Mouse (Mus musculus) CH12.LX (cell line): ENCODE results near the gene Akr1b8.
"Not testable (repeated sequence)": the region's sequence is repeated elsewhere in the genome, so short reads cannot be mapped to it uniquely, and the experiment has no call there.

Source experiments
- CTCF ChIP-seq, 2 experiments: IDR thresholded peaks in 1 of 2; conservative IDR thresholded peaks in 1 of 2; 2 replicates each; pipeline ENCODE4 v1.5.1; 2011 to 2012; ENCODE audit warnings: low read depth in 2 of 2, low read length in 2 of 2, improper control_type of control experiment in 1 of 2, inconsistent platforms in 1 of 2, mild to moderate bottlenecking in 1 of 2, moderate library complexity in 1 of 2
- GABPA ChIP-seq: IDR thresholded peaks from 2 replicates; pipeline ENCODE4 v1.6.1; 2012; ENCODE audit warnings: low read depth, low read length, improper control_type of control experiment, inconsistent platforms; ENCODE audit not compliant: insufficient replicate concordance
- IRF4 ChIP-seq: IDR thresholded peaks from 2 replicates; pipeline ENCODE4 v1.6.1; 2014; ENCODE audit warnings: low read depth, mild to moderate bottlenecking, inconsistent platforms, low read length, improper control_type of control experiment
- JUN ChIP-seq: IDR thresholded peaks from 2 replicates; pipeline ENCODE4 v1.6.1; 2011; ENCODE audit warnings: low read depth, mild to moderate bottlenecking, low read length, improper control_type of control experiment, moderate library complexity; ENCODE audit not compliant: insufficient read depth
- NELFE ChIP-seq: IDR thresholded peaks from 2 replicates; pipeline ENCODE4 v1.6.1; 2011; ENCODE audit warnings: low read depth, low read length, improper control_type of control experiment
- SIN3A ChIP-seq: IDR thresholded peaks from 2 replicates; pipeline ENCODE4 v1.6.1; 2012; ENCODE audit warnings: low read length, improper control_type of control experiment, inconsistent platforms
- SMC3 ChIP-seq: IDR thresholded peaks from 2 replicates; pipeline ENCODE4 v1.6.1; 2011; ENCODE audit warnings: low read depth, low read length, improper control_type of control experiment
- TCF12 ChIP-seq: IDR thresholded peaks from 2 replicates; pipeline ENCODE4 v1.6.1; 2014; ENCODE audit warnings: low read depth, mild to moderate bottlenecking, inconsistent platforms, low read length, improper control_type of control experiment
- USF1 ChIP-seq: IDR thresholded peaks from 2 replicates; pipeline ENCODE4 v1.6.1; 2014; ENCODE audit warnings: low read depth, mild to moderate bottlenecking, inconsistent platforms, low read length, improper control_type of control experiment

DNA sequence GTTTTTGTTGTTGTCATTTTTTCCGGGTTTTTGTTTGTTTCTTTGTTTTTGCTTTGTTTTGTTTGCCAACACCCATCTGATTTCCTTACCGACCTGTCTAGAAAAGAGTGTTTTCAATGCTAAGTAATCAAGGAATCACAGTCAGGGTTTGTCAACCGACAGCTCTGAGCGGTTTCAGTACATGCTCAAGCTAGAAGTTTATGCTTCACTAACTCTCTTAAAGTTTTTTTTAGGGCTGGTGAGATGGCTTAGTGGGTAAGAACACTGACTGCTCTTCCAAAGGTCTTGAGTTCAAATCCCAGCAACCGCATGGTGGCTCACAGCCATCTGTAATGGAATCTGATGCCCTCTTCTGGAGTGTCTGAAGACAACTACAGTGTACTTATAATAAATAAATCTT, 22.0 kb downstream of the Akr1b8 start:
- not testable (repeated sequence) for TF ChIP-seq SMC3; CTCF (conservative IDR thresholded peaks at IDR 0.05 in 1 of 2, IDR thresholded peaks at IDR 0.05 in 1 of 2; ENCODE audit: low read depth in 2 of 2, low read length in 2 of 2); TCF12; IRF4; USF1; JUN; NELFE; SIN3A; GABPA
